Mouse (Mus musculus) heart, postnatal 4 days (tissue): Measurements from ENCODE around the gene Acp6. TPM values are rescaled to one million over a fixed set of nuclear protein-coding genes. Genes with fewer than 3 reads are reported as not detected.
"Not testable (repeated sequence)": the region's sequence is repeated elsewhere in the genome, so short reads cannot be mapped to it uniquely, and the experiment has no call there.

Experiments used
- DNase-seq: peaks from one replicate; pipeline ENCODE4 v3.0.0; 2021
- total RNA-seq, 2 experiments: library from RNA; stranded (reverse); gene quantifications; 2 replicates each; pipeline ENCODE4 v1.2.3; 2021

Acp6 gene
- 10 to 100 TPM; 32.5 to 33.8 TPM for total RNA-seq

DNA sequence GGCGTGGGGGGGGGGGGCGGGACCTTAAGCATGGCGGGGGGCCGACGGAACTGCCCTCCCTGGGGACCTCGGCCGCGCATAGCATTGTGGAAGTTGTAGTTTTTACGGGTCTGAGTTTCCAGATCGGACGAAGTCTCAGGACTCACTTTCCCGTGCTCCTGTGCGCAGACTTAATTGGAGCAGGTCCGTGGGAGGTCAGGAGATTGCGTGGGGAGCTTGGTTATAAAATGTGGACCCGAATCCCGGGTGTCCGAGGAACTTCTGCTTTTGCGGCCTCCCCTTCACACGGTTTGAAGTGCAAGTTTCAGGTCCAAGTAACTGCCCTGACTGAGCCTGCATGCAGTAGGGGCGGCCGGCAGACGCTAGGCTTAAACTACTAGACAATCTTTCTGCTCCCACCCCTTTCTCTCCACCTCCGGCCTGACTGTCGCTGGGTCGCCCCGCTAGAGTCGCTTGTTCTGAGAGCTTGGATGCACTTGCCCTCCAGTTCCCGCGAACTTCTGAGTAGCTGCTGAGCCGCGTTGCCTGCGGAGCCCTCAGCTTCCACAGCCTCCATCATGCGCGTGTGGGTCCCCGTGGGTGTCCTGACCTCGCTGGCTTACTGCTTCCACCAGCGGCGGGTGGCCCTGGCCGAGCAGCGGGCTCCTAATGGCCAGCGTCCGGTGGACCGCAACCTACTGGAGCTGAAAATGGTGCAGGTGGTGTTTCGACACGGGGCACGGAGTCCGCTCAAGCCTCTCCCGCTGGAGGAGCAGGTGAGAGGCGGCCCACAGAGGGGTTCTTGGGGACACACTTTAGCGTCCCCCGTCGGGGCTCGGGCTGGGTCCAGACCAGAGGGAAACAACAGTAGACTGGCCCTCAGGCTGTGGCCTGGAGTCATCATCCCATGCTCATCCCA, at the start of gene Acp6:
Gene Acp6, plus strand, starts transcription at position 167 of the 898 bp plus-strand sequence.
- peak; percentile 93 for DNase-seq

DNA sequence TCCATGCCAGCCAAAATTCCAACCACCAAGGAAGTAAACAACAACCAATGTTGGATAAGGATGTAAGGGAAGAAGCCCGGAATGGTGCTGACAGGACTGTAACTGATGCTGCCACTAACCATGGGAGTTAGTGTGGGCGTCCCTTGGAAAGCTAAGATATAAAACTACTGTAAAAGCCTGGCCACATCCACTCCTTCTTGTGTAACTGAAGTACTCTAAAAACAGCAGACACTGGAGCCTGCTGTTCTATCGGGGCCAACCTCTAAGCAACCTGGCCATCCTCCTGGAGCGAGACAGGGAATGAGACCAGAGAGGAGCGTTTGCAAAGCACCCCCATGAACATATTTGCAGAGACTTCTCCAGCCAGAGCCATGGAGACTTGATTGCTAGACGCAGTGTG, 41.1 kb upstream of the Acp6 start:
- no peak for DNase-seq

DNA sequence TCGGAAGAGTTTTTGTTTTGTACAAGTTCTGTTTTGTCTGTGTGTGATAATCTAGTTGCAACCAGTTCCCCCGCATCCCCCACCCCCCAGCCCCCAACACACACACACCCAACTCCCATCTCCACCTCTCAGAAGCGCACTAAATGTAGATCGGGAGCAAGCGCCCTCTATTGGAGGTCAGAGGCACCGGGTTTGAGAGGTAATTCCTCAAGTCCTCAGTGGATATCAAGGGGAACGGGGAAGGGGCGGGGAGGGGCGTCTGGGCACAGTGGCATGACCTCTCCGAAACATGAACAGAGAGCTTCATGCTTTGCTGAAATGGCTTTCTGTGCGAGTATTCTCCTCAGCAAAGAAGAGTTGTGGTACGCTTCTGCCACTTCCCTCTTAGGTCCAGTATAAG, 40.3 kb upstream of the Acp6 start:
- DNase-seq: no peak

DNA sequence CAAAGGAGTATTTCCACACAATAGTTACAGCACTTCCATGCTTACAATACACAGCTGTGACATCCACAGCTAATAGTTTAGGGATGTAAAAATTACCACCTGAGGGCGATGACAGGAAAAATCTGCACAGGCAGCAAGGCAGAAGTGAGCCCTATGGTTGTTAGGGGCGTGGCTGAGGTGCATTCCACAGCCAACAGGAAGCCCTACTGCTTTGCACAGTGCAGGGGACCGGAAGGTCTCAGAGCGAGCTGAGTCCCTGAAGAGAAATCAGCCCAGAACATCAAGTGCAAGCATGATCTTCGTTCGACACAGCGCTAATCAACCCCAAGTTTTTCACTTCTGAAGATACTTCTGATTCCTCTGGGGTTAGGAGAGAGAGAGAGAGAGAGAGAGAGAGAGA, 34.4 kb upstream of the Acp6 start:
- peak; percentile 40 for DNase-seq

DNA sequence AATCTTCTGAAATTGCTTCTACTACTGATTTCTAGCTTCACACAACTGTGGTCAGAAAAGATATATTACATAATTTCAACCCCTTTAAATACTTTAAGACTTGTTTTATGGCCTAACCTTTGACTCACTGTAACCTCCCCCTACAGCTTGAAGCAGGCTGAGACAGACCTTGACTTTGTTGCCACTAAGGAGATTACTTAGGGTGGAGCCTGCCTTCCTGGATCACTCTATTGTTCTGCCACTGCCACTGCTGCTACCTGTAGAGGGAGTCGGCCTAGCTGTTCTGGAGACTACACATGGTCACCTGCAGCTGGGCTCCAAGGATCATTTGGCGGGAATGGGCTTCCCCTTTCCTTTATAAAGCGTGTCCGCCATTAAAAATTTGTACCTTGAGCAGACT, 29.2 kb upstream of the Acp6 start:
- no peak for DNase-seq

DNA sequence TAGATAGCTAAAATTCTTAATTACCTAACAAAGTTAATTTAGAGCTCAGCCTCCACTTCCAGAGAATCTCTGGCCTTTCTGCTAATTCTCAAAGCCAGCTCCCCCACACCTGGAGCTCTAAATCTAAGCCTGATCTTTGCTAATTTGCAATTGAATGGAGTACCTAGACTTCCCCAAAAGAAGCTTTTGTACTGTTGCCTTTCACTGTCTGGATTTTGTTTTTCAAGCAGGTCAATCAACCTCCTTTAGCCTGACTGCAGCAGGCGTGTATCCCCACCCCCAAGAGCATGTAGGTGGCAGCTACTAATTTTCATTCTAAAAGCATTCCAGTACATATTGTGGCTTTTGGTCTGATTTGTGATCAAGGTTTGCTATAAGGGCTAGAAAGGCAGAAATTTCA, 20.9 kb upstream of the Acp6 start:
- not testable (repeated sequence) for DNase-seq

DNA sequence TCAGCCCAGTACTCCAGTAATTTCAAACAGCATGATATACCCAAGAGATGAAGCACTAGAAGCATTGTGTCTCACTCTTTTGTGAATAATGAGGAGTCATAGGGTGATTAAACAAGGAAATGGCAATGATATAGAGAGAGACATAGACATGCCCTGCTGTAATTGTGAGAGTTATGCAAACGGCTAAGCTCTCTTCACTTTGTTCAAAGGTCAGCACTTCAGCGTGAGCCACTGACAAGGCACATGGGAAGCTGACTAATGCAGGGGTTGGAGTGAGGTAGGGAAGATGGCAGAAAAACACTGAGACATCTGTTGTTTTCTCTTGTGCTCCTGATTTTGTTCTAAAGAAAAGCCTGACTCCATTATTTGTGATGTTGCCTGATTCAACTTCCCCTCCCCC, 7.5 kb upstream of the Acp6 start:
- no peak for DNase-seq

DNA sequence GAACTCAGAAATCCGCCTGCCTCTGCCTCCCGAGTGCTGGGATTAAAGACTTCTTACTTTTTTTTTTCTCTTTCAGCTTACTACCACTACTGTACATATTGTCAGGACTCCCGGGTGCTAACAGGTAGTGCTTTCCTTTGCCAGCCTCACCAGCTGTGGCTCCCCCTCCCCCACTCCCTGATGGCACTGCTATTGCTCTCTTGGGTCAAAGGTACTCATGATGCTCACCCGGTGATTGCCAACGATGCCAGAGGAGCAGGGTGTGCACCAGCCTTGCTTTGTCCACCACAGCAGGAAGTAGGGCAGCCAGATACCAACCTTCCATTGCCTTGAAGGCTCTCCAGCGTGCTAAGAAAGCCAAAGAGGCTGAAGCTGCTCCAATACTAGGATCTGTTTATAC, 2.1 kb upstream of the Acp6 start:
- DNase-seq: peak; percentile 4

DNA sequence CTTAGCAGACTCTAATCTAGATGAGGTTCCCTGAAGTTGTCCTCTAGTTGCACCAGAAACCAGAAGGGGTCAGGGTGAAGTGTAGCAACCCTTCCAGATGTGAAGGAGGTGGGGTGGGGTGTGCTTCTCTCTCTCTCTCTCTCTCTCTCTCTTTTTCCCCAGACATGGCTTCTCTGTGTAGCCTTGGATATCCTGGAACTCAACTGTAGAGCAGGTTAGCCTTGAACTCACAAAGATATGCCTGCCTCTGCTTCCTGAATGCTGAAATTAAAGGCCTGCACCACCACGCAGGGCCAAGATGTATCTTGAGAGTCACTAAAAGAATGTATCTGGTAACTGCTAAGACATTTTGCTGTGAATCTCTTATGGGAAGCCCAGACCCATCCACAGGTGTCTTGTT, 1.3 kb upstream of the Acp6 start:
- peak; percentile 3 for DNase-seq

DNA sequence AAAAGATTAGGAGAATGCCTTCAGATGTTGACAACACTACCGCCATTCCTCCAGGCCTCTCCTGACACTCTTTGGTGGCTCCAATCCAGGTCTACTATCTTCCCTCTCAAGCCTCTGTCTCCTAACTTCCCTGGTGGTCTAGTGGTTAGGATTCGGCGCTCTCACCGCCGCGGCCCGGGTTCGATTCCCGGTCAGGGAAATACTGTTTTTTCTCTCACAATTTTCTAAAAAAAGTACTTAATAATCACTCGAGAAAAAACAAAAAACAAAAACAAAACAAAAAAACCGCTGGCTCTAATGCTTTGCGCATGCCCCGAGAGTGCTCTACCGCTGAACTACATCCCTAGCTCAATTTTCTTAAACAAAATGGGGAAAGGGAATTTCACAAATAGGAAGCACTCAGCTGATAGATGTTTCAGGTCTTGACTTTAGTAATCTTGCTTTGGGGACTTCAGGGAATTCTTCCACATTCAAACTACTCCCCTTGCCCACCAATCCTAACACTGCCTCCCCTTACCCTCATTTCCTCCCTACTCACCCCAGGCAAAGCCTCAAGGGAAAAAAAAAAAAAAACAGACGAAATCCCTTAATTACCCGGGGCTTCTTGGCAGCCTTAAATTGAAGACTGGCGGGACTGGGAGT, 498 bp upstream of the Acp6 start:
- DNase-seq: peak; percentile 92

DNA sequence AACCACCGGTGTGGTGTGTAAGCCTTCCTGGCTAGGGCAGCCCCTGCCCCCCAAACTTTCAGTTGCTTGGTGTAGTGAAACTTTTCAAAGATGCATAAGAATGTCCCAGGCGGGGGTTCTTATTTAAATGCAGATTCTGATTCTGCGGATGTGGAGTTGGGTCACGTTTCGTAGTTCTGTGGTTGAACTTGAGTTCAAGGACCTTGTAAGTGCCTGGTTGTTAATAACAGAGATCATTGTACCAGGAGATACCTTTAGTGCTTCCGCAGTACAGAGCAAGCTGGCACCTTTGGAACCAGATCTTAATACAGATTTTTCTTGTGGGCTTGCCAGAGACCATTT, 903 bp downstream of the Acp6 start:
- no peak for DNase-seq

DNA sequence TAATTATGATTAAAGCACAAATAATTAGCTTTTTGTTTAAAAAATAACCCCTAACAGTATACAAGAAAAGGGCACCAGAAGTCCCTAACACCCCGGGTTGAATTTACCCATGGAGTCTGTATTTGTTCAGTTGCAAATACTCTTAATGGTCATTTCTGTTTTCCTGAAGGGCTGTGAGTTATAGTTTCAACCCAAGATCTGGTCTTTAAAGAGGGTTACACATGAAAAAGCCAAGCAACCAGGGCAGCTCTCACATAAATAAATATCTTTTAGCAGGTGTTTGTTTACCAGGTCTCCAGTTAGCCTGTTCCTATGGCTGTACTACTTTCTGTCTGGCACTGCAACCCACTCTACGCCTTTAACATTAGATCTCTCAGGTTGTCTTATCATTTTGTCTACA, 1.4 kb downstream of the Acp6 start:
- DNase-seq: peak; percentile 1

DNA sequence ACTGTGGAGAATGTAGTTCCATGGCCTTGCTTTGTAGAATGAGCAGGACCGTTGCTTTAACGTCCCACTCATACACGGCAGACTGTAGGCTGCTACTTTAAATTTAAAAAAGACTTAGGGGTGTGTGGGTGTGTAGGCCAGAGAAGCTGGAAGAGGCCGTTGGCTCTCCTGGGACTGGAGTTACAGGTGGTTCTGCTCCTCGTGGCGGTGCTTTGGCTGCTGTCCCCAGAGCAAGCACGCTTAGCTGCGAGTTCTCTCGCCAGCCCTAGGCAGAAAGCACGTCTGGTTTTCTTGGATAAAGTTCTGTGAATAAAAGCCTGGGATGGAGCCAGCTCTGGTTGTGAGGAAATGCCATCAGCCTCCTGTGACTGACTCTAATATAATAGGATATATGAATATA, 2.3 kb downstream of the Acp6 start:
- DNase-seq: peak; percentile 67

DNA sequence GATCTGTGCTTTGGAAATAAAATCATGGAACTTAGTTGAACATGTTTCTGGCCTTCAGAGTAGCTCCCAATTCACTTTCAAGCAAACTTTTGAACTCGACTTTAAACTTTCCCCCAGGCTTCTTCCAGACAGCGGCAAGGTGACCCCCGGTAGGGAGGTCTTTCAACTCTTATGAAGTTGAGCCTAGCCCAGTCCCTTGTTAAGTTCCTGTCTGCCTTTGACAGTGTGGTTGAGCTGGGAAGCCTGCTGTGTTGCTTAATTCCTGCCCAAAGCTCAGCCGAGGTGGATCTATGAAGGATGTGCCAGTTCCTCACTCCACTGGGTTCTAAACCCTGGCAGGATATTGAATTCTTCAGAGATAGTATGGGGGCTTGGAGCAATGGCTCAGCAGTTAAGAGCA, 3.2 kb downstream of the Acp6 start:
- DNase-seq: no peak

DNA sequence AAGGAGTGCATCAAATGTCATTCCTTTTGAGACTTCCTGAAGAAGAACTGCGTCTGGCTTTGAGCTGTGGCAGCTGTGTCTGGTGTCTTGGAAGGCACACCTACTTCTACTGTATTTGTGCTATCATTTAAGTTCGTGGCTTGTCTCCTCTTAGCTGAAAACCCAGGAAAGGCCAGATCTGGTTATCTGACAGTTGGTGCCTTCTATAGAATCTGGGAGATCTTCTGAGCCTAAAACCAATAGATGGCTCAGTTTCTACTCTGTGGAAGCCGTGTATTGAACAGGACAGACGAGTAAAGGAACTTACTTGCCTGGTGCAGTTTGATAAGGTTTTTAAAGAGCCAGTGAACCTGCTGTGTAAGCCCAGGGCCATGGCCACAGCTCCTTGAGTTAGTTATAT, 5.9 kb downstream of the Acp6 start:
- DNase-seq: no peak

DNA sequence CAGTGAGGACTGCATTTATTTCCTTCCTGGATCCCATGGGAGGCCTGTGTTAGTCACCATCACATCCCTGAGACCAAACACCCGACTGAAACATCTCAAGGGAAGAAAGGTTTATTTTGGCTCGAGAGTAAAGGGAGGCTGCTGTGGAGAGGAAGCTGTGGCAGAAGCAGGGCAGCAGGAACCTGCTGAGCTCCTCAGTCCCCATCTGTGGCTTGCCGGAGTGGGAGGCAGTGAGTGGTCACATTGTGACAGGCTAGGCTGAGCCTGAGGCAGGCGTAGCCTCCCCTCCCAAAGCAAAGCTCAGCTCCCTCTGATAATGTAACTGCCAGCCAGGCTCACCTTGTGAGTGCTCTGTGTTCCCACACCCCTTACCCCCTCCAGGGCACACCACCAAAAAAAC, 8.5 kb downstream of the Acp6 start:
- no peak for DNase-seq

DNA sequence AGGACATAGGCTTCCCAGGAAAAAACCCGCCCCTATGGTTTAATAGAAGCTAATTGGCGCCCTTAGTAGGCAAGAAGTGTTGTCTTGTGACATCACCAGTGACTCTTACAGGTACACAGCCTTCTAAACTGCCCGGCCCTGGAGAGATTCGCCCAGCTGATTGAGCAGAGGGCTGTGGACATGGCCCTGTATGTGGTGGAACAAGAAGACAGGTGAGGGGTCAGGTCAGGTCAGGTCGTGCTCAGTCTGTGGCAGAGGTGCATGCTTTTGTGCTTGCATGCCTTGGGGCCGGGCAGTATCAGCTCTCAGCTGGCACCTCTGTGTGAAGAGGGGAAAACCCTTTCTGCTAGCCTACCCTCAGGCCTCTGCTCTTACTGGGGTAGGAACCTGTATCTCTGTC, 13.0 kb downstream of the Acp6 start:
- no peak for DNase-seq

DNA sequence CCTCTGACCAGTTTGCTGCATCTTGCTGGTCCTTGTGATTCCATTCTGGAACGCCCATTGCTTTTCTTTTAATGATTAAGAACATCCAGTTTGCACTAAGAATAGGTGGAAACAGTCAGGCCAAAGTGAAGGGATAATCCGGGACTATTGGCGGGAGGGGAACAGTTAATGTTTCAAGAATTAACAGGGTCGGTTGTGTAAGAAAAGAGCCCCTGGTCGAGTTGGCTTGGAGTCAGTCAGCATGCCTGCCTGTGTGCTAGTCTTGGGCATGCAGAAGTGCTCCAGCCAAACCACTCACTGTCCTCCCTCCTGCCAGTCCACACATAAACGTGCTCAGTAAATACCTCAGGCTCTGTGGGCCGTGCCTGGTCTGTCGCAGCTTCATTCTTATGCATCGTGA, 13.7 kb downstream of the Acp6 start:
- no peak for DNase-seq

DNA sequence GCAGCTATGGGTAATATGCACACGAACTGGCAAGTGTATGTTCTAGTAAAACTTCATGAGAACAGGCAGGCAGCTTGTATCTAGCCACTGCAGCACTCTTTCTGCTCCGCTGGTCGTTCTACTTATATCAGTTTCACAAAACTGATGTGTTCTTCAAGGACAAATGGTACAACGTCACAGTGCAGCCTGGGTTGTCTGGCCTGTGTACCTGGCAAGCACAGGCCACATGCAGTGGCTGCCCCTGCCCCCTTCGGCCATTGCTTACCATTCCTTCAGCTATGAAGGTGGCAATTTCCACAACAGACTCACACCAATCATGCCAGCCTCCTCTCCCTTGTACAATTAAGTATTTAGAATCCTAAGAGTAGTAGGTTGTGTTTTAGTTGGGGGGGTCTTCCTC, 14.1 kb downstream of the Acp6 start:
- no peak for DNase-seq

DNA sequence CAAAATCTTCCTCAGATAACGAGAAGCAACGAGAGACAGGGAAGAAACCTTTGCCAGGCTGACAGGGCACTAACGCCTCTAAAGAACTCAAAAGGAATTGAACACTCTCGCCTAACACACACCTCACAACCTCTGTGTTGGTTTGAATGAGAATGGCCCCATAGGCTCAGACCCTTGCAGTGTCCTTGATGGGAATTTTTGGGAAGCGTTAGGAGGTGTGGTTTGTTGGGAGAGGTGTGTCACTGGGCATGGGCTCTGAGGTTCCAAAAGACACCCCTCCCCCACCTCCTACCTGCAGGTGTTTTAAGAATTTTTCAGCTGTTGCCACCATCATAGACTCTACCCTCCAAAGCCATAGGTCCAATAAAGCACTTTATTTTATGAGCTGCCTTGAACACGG, 20.3 kb downstream of the Acp6 start:
- DNase-seq: no peak

DNA sequence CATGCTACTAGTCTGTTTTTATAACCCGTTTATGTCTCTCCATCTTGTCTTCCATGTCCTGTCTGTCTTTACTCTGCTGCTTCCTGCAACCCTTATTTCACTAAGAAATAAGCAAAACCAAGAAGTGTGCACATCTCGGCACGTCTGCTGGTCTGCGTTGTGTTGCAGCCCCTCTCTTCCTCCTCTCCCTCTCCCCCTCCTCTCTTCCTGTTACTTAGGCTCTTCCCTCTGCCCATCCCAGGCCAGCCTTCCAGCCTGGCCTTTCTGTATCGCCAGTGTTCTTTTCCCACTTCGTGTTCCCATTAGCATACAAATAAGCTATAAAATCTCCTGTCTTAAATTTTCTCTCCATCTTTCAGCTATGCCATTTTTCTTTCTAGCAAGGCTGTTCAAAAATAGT, 21.9 kb downstream of the Acp6 start:
- DNase-seq: no peak

DNA sequence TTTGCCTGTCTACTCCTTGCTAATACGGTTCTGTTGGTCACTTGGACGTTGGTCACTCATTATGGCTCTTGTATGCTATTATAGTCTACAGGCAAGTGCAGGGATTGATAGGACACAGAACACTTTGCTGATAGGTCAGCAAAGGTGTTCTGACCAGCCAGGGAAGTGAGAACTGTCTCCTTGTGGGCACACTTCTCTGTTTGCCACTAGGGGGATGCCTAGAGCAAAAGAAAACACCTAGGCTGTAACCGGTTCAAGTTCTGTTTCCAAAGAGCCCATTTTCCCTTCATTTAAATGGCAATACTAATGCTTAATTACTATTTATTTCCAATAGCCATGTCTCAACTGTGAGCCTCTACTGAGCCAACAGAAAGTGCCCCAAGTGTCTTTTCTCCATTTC, 25.2 kb downstream of the Acp6 start:
- no peak for DNase-seq

DNA sequence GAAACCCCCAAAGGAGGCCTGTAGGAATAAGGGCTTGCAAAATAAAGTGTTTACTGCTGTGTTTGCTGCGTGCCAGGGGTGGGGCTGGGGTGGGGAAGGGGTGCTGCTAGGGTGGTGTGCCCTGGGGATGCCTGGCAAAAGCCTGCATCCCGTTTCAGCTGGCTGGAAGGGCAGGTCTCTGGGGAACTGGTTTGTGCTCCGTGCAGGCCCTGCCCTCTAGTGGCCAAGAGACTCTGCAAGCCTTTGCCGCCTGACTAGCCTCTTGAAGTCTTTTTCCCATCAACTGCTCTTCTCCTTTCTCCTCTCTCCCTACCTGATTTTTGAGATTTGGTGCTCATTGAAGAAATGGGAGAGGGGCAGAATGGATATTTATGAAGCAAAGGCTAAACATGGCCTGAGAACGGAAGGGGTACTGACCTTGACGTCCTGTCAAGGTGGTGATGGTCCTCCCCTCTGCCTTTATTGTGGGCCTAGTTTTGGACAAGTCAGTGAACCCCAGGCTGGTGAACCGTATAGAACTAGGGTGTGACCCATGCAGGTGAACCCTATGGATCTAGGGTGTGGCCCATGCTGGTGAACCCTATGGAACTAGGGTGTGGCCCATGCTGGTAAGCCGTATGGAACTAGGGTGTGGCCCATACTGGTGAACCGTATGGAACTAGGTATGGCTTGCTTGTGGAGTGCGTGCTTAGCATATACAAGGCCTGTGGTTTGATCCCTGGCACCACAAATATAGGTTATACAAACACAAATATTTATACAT, 26.7 kb downstream of the Acp6 start:
- DNase-seq: peak; percentile 82

DNA sequence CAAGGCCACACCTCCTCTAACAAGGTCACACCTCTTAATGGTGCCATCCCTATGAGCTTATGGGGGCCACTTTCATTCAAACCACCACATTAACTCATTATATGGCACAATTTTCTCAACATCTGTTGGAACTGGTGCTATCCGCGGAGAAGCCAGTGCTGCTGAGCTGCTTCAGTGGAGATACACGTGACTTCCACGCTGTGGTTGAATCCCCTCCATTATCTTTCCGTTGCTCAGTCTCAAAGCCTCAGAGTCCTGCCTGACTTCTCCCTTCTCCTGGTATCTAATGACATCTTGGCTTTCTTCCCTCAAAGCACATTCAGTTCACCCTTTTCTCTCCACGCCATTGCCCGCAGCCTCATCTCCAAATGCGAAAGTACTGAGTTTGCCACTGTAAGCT, 38.0 kb downstream of the Acp6 start:
- no peak for DNase-seq
